Mouse (Mus musculus): Measurements from ENCODE around the gene Clcn1. TPM values are rescaled to one million over a fixed set of nuclear protein-coding genes. Genes with fewer than 3 reads are reported as not detected.
A peak's percentile ranks its signal among the peaks of the same experiment; 100 is the strongest.

Gene Clcn1
- polyA plus RNA-seq, 1 experiment from 2014 or later = 0.20 TPM

DNA sequence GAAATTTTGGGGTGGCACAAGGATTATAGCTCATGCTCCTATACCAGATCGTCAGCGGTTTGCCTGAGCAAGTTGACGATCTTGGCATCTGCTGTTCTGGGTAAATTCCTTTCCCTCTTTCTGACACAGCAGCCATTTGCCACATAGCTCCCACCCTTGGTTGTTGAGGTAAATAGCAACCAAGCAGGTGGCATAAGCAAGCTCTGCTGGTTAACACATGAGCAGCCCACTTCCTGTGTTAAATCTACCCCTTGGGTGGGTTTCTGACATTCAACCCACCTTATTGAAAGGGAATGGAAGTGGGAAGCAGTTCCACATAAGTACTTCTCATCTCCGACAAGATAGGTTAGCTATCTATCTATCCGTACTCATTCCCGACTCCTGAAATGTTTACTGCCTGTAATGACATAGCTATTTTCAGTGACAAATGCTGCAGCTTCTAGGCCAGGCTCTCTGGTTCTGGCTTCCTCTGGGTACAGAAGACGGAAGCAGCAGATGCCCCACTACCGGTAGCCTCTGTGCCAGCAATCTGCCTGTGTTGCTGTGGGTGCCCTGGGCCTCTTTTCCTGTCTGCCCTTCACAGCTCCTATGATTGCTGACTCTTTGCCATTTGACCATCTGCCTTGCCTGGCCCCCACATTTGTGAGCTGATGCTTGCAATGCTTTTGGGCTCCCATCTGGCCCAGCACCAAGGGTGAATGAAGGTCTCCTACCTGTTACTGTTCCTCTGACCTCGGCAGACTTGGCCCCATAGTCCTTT, 57.1 kb downstream of the Clcn1 start:
- Histone ChIP-seq H3K4me2 (replicated peaks; ENCODE audit: low read depth, low read length) (no peak overlapping the region), H3K4me1 (ENCODE audit: control insufficient read depth, insufficient read depth, low read length) (peaks cover 1% of the 10 kb centered on the region; the same call in 1 of the 2 replicates), H3K27me3 (ENCODE audit: control insufficient read depth, insufficient read depth, low read length) (no peaks in the 10 kb centered on the region), H3K36me3 (ENCODE audit: control insufficient read depth, insufficient read depth, low read length) (no peaks in the 10 kb centered on the region), H3K4me3 (ENCODE audit: low read length) (no peak overlapping the region), H3K9ac (ENCODE audit: low read depth, low read length) (no peak overlapping the region), H3K9me3 (ENCODE audit: control insufficient read depth, low read length) (no peaks in the 10 kb centered on the region), H3K27ac (ENCODE audit: low read depth, low read length) (no peak overlapping the region)
- no peak for ATAC-seq (ENCODE audit: low FRiP score, low TSS enrichment)
- WGBS = 75% methylated on average over 9 of the region's 9 CpGs

- no peaks in the 10 kb centered on the region for H3K27me3 ChIP-seq (ENCODE audit: control insufficient read depth, insufficient read depth, low read length)
- H3K27ac ChIP-seq (ENCODE audit: low read depth, low read length) = no peak overlapping the region
- WGBS = 65% methylated on average over 1 of the region's 1 CpGs
- no peaks in the 10 kb centered on the region for H3K36me3 ChIP-seq (ENCODE audit: control insufficient read depth, insufficient read depth, low read length)
- no peak overlapping the region for H3K4me2 ChIP-seq (replicated peaks; ENCODE audit: low read depth, low read length)
- ATAC-seq (ENCODE audit: low FRiP score, low TSS enrichment) = no peak
- H3K4me3 ChIP-seq (ENCODE audit: low read length) = no peak overlapping the region
- H3K9me3 ChIP-seq (ENCODE audit: control insufficient read depth, low read length) = no peaks in the 10 kb centered on the region
- peaks cover 3% of the 10 kb centered on the region; the same call in 1 of the 2 replicates for H3K4me1 ChIP-seq (ENCODE audit: control insufficient read depth, insufficient read depth, low read length)
- no peak overlapping the region for H3K9ac ChIP-seq (ENCODE audit: low read depth, low read length)
These were observed 57.8 kb downstream of the Clcn1 start for GRCm38 (mm10) chr6:42344255-42344654.

DNA sequence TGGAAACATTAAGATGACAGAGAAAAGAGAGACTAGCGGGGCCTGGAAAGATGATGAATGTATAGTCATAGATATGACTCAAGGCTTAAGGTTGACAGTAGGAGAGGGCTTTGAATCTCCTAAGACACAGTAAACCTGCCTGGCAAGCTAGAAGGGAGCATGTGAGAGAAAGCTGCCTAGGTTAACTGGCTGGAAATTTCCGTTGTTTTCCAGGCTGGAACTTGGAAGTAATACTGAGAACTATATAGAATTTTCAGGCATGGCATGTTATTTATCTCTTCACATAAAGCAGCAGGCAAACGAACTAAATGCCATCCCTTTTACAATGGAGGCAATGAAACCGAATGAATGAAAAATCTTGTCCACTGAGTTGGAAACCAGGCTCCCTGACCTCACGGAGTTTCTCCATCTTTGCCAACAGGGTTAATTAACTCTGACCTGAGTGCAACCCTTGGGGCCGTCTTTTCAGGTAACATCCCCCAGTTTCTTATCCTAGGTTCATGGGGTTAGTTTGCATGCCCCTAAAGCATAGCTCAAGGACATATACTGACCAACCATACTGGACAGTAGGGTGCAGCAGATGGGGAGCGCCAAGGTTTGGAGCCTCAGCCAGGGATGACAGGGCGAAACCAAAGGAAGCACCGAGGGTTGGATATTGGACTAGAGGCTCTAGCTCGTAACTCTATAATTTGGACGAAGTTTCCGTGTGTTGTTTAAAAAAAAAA, 62.0 kb downstream of the Clcn1 start:
- no peak for ATAC-seq (ENCODE audit: low FRiP score, low TSS enrichment)
- H3K27me3 ChIP-seq (ENCODE audit: control insufficient read depth, insufficient read depth, low read length) = no peaks in the 10 kb centered on the region
- 31% methylated on average over 12 of the region's 12 CpGs for WGBS
- no peak overlapping the region for H3K27ac ChIP-seq (ENCODE audit: low read depth, low read length)
- no peaks in the 10 kb centered on the region for H3K9me3 ChIP-seq (ENCODE audit: control insufficient read depth, low read length)
- no peak overlapping the region; the same call in 1 of the 2 replicates for H3K9ac ChIP-seq (ENCODE audit: low read depth, low read length)
- peak overlapping the region; percentile 85; the same call in 1 of the 2 replicates for H3K4me3 ChIP-seq (ENCODE audit: low read length)
- H3K36me3 ChIP-seq (ENCODE audit: control insufficient read depth, insufficient read depth, low read length) = peaks cover 20% of the 10 kb centered on the region
- peak overlapping the region; percentile 73 for H3K4me2 ChIP-seq (replicated peaks; ENCODE audit: low read depth, low read length)
- H3K4me1 ChIP-seq (ENCODE audit: control insufficient read depth, insufficient read depth, low read length) = peaks cover 28% of the 10 kb centered on the region

- Histone ChIP-seq H3K27me3 (ENCODE audit: control insufficient read depth, insufficient read depth, low read length) (no peaks in the 10 kb centered on the region), H3K9ac (ENCODE audit: low read depth, low read length) (peak overlapping the region; percentile 87), H3K4me1 (ENCODE audit: control insufficient read depth, insufficient read depth, low read length) (peaks cover 29% of the 10 kb centered on the region), H3K9me3 (ENCODE audit: control insufficient read depth, low read length) (no peaks in the 10 kb centered on the region), H3K4me3 (ENCODE audit: low read length) (peak overlapping the region; percentile 85), H3K27ac (ENCODE audit: low read depth, low read length) (peak overlapping the region; percentile 97), H3K4me2 (replicated peaks; ENCODE audit: low read depth, low read length) (peak overlapping the region; percentile 73), H3K36me3 (ENCODE audit: control insufficient read depth, insufficient read depth, low read length) (peaks cover 22% of the 10 kb centered on the region)
- WGBS = 1% methylated on average over 11 of the region's 11 CpGs
- ATAC-seq (ENCODE audit: low FRiP score, low TSS enrichment) = peak; percentile 16
These were observed 62.5 kb downstream of the Clcn1 start for GRCm38 (mm10) chr6:42349006-42349425.

- Histone ChIP-seq H3K4me1 (ENCODE audit: control insufficient read depth, insufficient read depth, low read length) (peaks cover 29% of the 10 kb centered on the region), H3K36me3 (ENCODE audit: control insufficient read depth, insufficient read depth, low read length) (peaks cover 26% of the 10 kb centered on the region), H3K4me3 (ENCODE audit: low read length) (peak within 1 kb of the TSS; percentile 85), H3K9ac (ENCODE audit: low read depth, low read length) (peak within 1 kb of the TSS; percentile 87), H3K27me3 (ENCODE audit: control insufficient read depth, insufficient read depth, low read length) (no peaks in the 10 kb centered on the region), H3K27ac (ENCODE audit: low read depth, low read length) (peak within 1 kb of the TSS; percentile 97), H3K4me2 (replicated peaks; ENCODE audit: low read depth, low read length) (peak within 1 kb of the TSS; percentile 73), H3K9me3 (ENCODE audit: control insufficient read depth, low read length) (no peaks in the 10 kb centered on the region)
- ATAC-seq (ENCODE audit: low FRiP score, low TSS enrichment) = peak; percentile 94
- under 1% methylated on average over 26 of the region's 36 CpGs for WGBS
These were observed 63.0 kb downstream of the Clcn1 start, which contains the start of gene Zyx for GRCm38 (mm10) chr6:42349426-42350020. Gene Zyx, plus strand, starts transcription at chr6:42349630.

DNA sequence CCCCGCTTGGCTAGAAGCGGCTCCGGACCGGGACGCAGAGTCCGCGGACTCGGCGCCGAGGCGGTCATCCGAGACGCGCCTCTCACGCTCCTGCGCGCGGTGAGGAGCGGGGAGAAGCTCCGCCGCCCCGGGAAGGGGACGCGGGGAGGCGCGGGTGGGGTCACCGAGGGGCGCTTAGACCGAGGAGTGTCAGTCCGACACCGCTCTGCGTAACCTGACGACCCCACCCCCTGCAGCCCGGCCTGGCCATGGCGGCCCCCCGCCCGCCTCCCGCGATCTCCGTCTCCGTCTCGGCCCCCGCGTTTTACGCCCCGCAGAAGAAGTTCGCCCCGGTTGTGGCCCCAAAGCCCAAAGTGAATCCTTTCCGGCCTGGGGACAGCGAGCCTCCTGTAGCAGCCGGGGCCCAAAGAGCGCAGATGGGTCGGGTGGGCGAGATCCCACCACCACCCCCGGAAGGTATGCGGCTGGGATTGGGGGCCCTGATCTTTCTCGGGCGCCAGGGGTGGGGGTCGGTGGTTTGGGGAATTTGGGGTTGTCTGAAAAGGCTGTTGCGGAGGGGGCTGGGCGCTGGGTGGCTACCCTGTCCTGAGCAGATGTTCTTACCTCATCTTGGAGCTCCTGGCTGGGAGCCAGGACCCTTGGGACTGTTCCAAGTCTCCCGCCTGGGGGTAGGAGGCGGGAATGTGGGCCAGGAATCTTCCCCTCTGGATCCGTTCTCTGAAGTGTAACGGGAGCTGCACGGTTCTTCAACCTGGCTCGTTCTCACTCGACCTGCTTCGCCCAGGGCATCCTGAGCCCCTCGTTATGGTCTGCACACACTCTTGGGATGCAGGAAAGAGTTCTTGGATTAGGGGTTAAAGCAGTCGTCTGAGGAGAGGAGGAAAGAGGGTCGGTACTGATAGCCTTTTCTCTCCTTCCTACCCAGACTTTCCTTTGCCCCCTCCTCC, 63.8 kb downstream of the Clcn1 start:
- Histone ChIP-seq H3K27me3 (ENCODE audit: control insufficient read depth, insufficient read depth, low read length) (no peaks in the 10 kb centered on the region), H3K4me1 (ENCODE audit: control insufficient read depth, insufficient read depth, low read length) (peaks cover 29% of the 10 kb centered on the region), H3K36me3 (ENCODE audit: control insufficient read depth, insufficient read depth, low read length) (peaks cover 33% of the 10 kb centered on the region), H3K9ac (ENCODE audit: low read depth, low read length) (peak overlapping the region; percentile 87), H3K4me2 (replicated peaks; ENCODE audit: low read depth, low read length) (peak overlapping the region; percentile 73), H3K4me3 (ENCODE audit: low read length) (peak overlapping the region; percentile 85), H3K27ac (ENCODE audit: low read depth, low read length) (peak overlapping the region; percentile 97), H3K9me3 (ENCODE audit: control insufficient read depth, low read length) (no peaks in the 10 kb centered on the region)
- ATAC-seq (ENCODE audit: low FRiP score, low TSS enrichment) = peak; percentile 66
- under 1% methylated on average over 52 of the region's 72 CpGs for WGBS

- Histone ChIP-seq H3K27ac (ENCODE audit: low read depth, low read length) (peak overlapping the region; percentile 97; the same call in 1 of the 2 replicates), H3K9ac (ENCODE audit: low read depth, low read length) (peak overlapping the region; percentile 87), H3K4me2 (replicated peaks; ENCODE audit: low read depth, low read length) (peak overlapping the region; percentile 73), H3K4me1 (ENCODE audit: control insufficient read depth, insufficient read depth, low read length) (peaks cover 29% of the 10 kb centered on the region), H3K27me3 (ENCODE audit: control insufficient read depth, insufficient read depth, low read length) (no peaks in the 10 kb centered on the region), H3K4me3 (ENCODE audit: low read length) (peak overlapping the region; percentile 85), H3K9me3 (ENCODE audit: control insufficient read depth, low read length) (no peaks in the 10 kb centered on the region), H3K36me3 (ENCODE audit: control insufficient read depth, insufficient read depth, low read length) (peaks cover 42% of the 10 kb centered on the region)
- WGBS = 41% methylated on average over 13 of the region's 13 CpGs
- no peak for ATAC-seq (ENCODE audit: low FRiP score, low TSS enrichment)
These were observed 64.7 kb downstream of the Clcn1 start for GRCm38 (mm10) chr6:42350968-42351775.
